Mouse (Mus musculus) left cerebral cortex, adult 8-10 months (tissue): ENCODE measurements around the gene Gpr22. TPM values are rescaled to one million over a fixed set of nuclear protein-coding genes. Genes with fewer than 3 reads are reported as not detected.

ENCODE experiments used
- DNase-seq, 2 experiments: peaks; one replicate each; pipeline ENCODE4 v3.0.0; 2022; ENCODE audit warnings: low spot score in 2 of 2
- total RNA-seq, 4 experiments: library from RNA; stranded (reverse); gene quantifications; 2 replicates each; pipeline ENCODE4 v1.2.4; 2022

Gene Gpr22
- total RNA-seq, 4 experiments from 2014 or later: 36.1 to 48.9 (median 43.9) TPM

GRCm38 (mm10) chr12:31667187-31667586, 46.6 kb downstream of the Gpr22 start:
- no peak for DNase-seq

- no peak for DNase-seq
Measured at GRCm38 (mm10) chr12:31665999-31666398, 47.7 kb downstream of the Gpr22 start.

Other genes with a start within 250 kb of the Gpr22 start
- 10 to 100 TPM; 20.5 to 22.0 (median 21.3) TPM for gene Cbll1, start 214.3 kb downstream of the Gpr22 start, total RNA-seq
- 1 to 10 TPM; 1.9 to 3.2 (median 2.1) TPM for gene Slc26a4, start 154.0 kb downstream of the Gpr22 start, total RNA-seq
- 10 to 100 TPM; 36.7 to 48.6 (median 45.2) TPM for gene Bcap29, start 79.3 kb downstream of the Gpr22 start, total RNA-seq
- 10 to 100 TPM in 1 of 4 experiments, 1 to 10 TPM in 3; 5.6 to 13.8 (median 7.7) TPM for gene Dus4l, start 59.1 kb downstream of the Gpr22 start, total RNA-seq
- 10 to 100 TPM; 47.8 to 56.0 (median 53.0) TPM for gene Cog5, start 59.1 kb downstream of the Gpr22 start, total RNA-seq
- gene Hbp1, start 236.6 kb upstream of the Gpr22 start, total RNA-seq: 10 to 100 TPM; 23.4 to 28.4 (median 27.0) TPM